Mouse (Mus musculus): ENCODE measurements around the gene Raet1d. TPM values are rescaled to one million over a fixed set of nuclear protein-coding genes. Genes with fewer than 3 reads are reported as not detected.
"Not testable (repeated sequence)": the region's sequence is repeated elsewhere in the genome, so short reads cannot be mapped to it uniquely, and the experiment has no call there.

Gene Raet1d
- 18.0 and 19.6 TPM in 2 replicates for polyA plus RNA-seq (2016; fragmentation: Nextera tagmentation; extraction: Ambion mirVana)

- H3K36me3 ChIP-seq; H3K4me3 ChIP-seq; H3K4me1 ChIP-seq; H3K27me3 ChIP-seq (ENCODE audit: low read depth, poor library complexity, severe bottlenecking); H3K27ac ChIP-seq (replicated peaks); DNase-seq (ENCODE audit: low spot score); H3K9me3 ChIP-seq (replicated peaks): not testable (repeated sequence)
- 84% methylated on average over 3 of the region's 3 CpGs for WGBS
Measured at GRCm38 (mm10) chr10:22360252-22360651, at the start of gene Raet1d. Raet1d (plus strand) TSS chr10:22360552.

- WGBS: 90% methylated on average over 2 of the region's 2 CpGs
- H3K4me3 ChIP-seq: no peak overlapping the region
- no peaks in the 10 kb centered on the region for H3K27me3 ChIP-seq (ENCODE audit: low read depth, poor library complexity, severe bottlenecking)
- no peaks in the 10 kb centered on the region for H3K4me1 ChIP-seq
- no peaks in the 10 kb centered on the region for H3K36me3 ChIP-seq
- H3K27ac ChIP-seq (replicated peaks): no peak overlapping the region
- no peak for DNase-seq (ENCODE audit: low spot score)
- no peaks in the 10 kb centered on the region for H3K9me3 ChIP-seq (replicated peaks)
Measured at GRCm38 (mm10) chr10:22322858-22323257, 37.5 kb upstream of the Raet1d start.

GRCm38 (mm10) chr10:22345721-22346120 lies 14.6 kb upstream of the Raet1d start:
- H3K27ac ChIP-seq (replicated peaks); DNase-seq (ENCODE audit: low spot score); H3K27me3 ChIP-seq (ENCODE audit: low read depth, poor library complexity, severe bottlenecking); H3K4me1 ChIP-seq; H3K4me3 ChIP-seq; H3K36me3 ChIP-seq; H3K9me3 ChIP-seq (replicated peaks): not testable (repeated sequence)
- 75% methylated on average over 4 of the region's 4 CpGs for WGBS

GRCm38 (mm10) chr10:22353548-22354195 lies 6.7 kb upstream of the Raet1d start:
- H3K27ac ChIP-seq (replicated peaks); DNase-seq (ENCODE audit: low spot score); H3K4me1 ChIP-seq; H3K27me3 ChIP-seq (ENCODE audit: low read depth, poor library complexity, severe bottlenecking); H3K4me3 ChIP-seq; H3K36me3 ChIP-seq; H3K9me3 ChIP-seq (replicated peaks): not testable (repeated sequence)
- 81% methylated on average over 6 of the region's 6 CpGs for WGBS

GRCm38 (mm10) chr10:22354196-22354574 lies 6.2 kb upstream of the Raet1d start:
- not testable (repeated sequence) for H3K4me1 ChIP-seq; H3K27ac ChIP-seq (replicated peaks); H3K27me3 ChIP-seq (ENCODE audit: low read depth, poor library complexity, severe bottlenecking); H3K9me3 ChIP-seq (replicated peaks); H3K36me3 ChIP-seq; H3K4me3 ChIP-seq; DNase-seq (ENCODE audit: low spot score)
- 90% methylated on average over 2 of the region's 2 CpGs for WGBS

GRCm38 (mm10) chr10:22357373-22357772 lies 3.0 kb upstream of the Raet1d start:
- DNase-seq (ENCODE audit: low spot score); H3K4me1 ChIP-seq; H3K9me3 ChIP-seq (replicated peaks); H3K27ac ChIP-seq (replicated peaks); H3K27me3 ChIP-seq (ENCODE audit: low read depth, poor library complexity, severe bottlenecking); H3K4me3 ChIP-seq; H3K36me3 ChIP-seq: not testable (repeated sequence)
- 79% methylated on average over 1 of the region's 1 CpGs for WGBS

- not testable (repeated sequence) for H3K27ac ChIP-seq (replicated peaks); DNase-seq (ENCODE audit: low spot score); H3K4me1 ChIP-seq; H3K27me3 ChIP-seq (ENCODE audit: low read depth, poor library complexity, severe bottlenecking); H3K4me3 ChIP-seq; H3K9me3 ChIP-seq (replicated peaks); H3K36me3 ChIP-seq
- 35% methylated on average over 2 of the region's 2 CpGs for WGBS
Measured at GRCm38 (mm10) chr10:22360957-22361356, 605 bp downstream of the Raet1d start.

GRCm38 (mm10) chr10:22361415-22362352 lies 1.3 kb downstream of the Raet1d start:
- not testable (repeated sequence) for H3K9me3 ChIP-seq (replicated peaks); H3K36me3 ChIP-seq; H3K27me3 ChIP-seq (ENCODE audit: low read depth, poor library complexity, severe bottlenecking); H3K4me1 ChIP-seq
- Histone ChIP-seq H3K27ac (replicated peaks) (0 out of 2 replicates have a peak overlapping the region, but pooled peaks have one; percentile 55), H3K4me3 (peak overlapping the region; percentile 41)
- WGBS: 2% methylated on average over 9 of the region's 15 CpGs
- peak; percentile 18 for DNase-seq (ENCODE audit: low spot score)

GRCm38 (mm10) chr10:22362466-22362865 lies 2.1 kb downstream of the Raet1d start:
- not testable (repeated sequence) for H3K9me3 ChIP-seq (replicated peaks); H3K27me3 ChIP-seq (ENCODE audit: low read depth, poor library complexity, severe bottlenecking); H3K4me3 ChIP-seq; H3K36me3 ChIP-seq; DNase-seq (ENCODE audit: low spot score); H3K4me1 ChIP-seq; H3K27ac ChIP-seq (replicated peaks)
- WGBS: 85% methylated on average over 2 of the region's 2 CpGs

GRCm38 (mm10) chr10:22364915-22365314 lies 4.6 kb downstream of the Raet1d start:
- WGBS: 96% methylated on average over 2 of the region's 2 CpGs
- not testable (repeated sequence) for H3K27me3 ChIP-seq (ENCODE audit: low read depth, poor library complexity, severe bottlenecking); H3K4me3 ChIP-seq; H3K9me3 ChIP-seq (replicated peaks); H3K4me1 ChIP-seq; H3K36me3 ChIP-seq; H3K27ac ChIP-seq (replicated peaks); DNase-seq (ENCODE audit: low spot score)

- H3K36me3 ChIP-seq; H3K4me1 ChIP-seq; H3K27me3 ChIP-seq (ENCODE audit: low read depth, poor library complexity, severe bottlenecking); H3K9me3 ChIP-seq (replicated peaks); H3K27ac ChIP-seq (replicated peaks): not testable (repeated sequence)
- DNase-seq (ENCODE audit: low spot score): peak; percentile 28
- peak overlapping the region; percentile 16; the same call in 1 of the 2 replicates for H3K4me3 ChIP-seq
- 10% methylated on average over 7 of the region's 10 CpGs for WGBS
Measured at GRCm38 (mm10) chr10:22381226-22381625, 20.9 kb downstream of the Raet1d start.

GRCm38 (mm10) chr10:22390146-22390545 lies 29.8 kb downstream of the Raet1d start:
- not testable (repeated sequence) for H3K4me1 ChIP-seq; H3K27ac ChIP-seq (replicated peaks); DNase-seq (ENCODE audit: low spot score); H3K36me3 ChIP-seq; H3K4me3 ChIP-seq; H3K27me3 ChIP-seq (ENCODE audit: low read depth, poor library complexity, severe bottlenecking); H3K9me3 ChIP-seq (replicated peaks)
- 88% methylated on average over 7 of the region's 7 CpGs for WGBS

GRCm38 (mm10) chr10:22391616-22392015 lies 31.3 kb downstream of the Raet1d start:
- H3K4me1 ChIP-seq; DNase-seq (ENCODE audit: low spot score); H3K4me3 ChIP-seq; H3K27me3 ChIP-seq (ENCODE audit: low read depth, poor library complexity, severe bottlenecking); H3K9me3 ChIP-seq (replicated peaks); H3K27ac ChIP-seq (replicated peaks); H3K36me3 ChIP-seq: not testable (repeated sequence)
- 95% methylated on average over 5 of the region's 5 CpGs for WGBS
